Mouse (Mus musculus) fibroblast of lung, adult 2 months (primary cell): ENCODE measurements around the gene E2f4.

ENCODE experiments used
- DNase-seq: peaks from one replicate; pipeline ENCODE4 v3.0.0-alpha.2; 2011; ENCODE audit warnings: low read depth

The E2f4 gene

GRCm38 (mm10) chr8:105297511-105298192 lies at the start of gene E2f4:
E2f4 (plus strand) TSS chr8:105297663.
- peak; percentile 73 for DNase-seq

DNA sequence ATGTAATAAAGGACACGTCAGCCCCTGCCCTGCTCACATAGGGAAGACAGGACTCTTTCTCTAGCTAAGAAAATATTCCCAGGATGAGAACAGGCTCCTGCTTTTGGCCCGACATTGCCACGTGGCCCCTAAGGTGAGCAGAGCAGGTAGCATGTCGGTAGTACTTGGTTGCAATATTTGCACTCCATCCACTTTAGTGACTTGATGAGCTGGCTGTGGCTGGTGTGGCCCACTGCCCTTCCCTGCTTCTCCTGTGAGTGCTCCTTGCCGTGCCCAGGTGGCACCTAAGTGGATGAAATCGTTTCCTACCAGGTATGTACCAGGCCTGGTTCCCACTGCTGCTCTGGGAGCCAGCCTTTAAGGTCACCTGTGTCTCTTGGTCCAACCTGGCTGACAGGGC lies 45.5 kb upstream of the E2f4 start:
- DNase-seq: no peak

GRCm38 (mm10) chr8:105252680-105253537 lies 44.6 kb upstream of the E2f4 start:
- no peak for DNase-seq

- no peak for DNase-seq
These were observed 43.7 kb upstream of the E2f4 start for GRCm38 (mm10) chr8:105253766-105254151.

GRCm38 (mm10) chr8:105254152-105254965 lies 43.1 kb upstream of the E2f4 start:
- DNase-seq: peak; percentile 73

DNA sequence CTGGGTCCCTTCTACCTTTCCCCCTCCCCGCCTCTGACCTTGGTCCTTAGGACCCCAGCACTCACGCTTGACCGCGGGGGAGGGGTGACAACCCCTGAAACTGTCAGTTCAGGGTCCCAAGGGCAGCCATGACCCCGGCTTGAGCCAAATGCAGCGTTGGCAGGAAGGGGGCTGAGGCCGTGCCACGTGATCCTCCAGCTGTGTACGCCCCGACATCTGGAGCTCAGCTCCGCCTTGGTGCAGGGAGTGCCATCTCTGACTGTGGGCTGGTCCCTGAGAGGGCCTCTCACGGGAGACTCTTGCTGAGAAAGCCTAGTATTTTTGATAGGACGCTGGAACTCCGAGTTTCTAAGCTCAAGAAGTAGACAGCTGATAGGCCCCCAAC lies 42.5 kb upstream of the E2f4 start, which contains the start of gene B3gnt9:
Gene B3gnt9 (minus strand): TSS at position 188 of the 385 bp plus-strand sequence.
- peak; percentile 61 for DNase-seq

DNA sequence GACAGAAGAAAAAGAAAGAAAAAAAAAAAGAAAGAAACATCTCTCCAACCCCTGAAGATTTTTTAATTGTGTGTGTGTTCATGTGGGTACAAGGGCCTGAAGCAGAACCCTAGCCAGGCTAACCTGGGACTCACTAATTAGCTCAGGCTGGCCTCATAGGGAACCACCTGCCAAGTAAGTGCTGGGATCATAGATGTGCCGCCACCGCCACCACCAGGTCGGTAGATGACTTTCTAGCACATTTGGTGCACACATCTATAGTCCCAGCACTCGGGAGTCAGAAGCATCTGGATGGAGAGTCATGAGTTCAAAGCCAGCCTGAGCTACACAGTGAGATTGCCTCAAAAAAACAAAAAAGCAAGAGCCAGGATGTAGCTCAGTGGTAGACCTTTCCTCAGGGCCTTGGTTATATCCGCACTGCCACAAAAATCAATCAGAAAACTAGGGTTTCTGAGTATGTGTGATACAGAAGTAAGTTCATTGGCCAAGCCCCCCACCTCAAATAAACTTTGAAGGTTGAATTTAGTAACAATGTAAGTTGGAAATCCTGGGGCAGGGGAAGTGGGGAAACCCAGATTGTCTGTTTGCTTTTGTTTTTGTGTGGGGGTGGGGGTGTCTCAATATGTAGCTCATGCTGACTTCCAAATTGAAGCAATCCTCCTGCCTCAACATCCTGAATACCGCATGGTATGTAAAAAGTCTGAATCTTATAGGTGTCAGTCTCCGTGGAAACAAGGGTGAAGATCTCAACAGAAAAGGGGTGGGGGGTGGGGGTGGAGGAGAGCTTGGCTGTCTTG lies 39.9 kb upstream of the E2f4 start:
- DNase-seq: no peak

DNA sequence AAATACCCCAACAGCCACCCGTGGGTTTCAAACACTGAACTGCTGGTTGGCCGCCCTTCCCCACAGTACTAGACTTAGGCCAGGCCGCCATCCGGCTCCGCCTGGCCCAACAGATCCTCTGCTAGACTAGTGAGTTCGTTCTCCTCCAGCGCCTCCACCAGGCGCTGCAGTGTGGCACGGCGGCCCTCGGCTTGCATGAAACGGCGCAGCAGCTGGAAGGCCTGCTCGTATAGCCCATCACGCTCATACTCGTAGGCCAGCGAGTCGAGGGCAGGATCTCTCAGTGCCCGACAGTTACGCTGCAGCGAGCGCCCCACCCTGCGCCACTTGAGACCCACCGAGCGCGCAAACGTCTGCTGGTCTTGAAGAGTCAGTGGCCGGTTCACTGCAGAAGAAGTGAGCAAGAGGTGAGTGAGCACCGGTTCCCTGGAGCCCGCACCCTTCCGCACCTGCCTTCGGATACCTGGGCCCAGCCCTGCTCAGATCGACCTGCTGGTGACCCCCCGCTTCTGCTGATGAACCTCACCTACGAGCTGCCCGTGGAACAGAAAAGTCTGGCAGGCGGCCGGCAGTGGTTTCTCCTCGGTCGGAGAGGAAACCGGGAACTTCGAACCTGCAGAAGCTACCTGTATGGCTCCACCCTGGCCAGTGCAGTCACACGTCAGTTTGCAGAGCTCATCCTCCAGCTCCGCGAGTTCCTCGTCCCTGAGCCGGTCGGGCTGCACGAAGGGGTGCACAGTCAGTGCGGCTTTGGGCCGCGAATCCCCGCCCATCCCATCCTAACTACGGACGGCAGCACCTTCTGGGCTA lies 38.3 kb upstream of the E2f4 start:
- no peak for DNase-seq

GRCm38 (mm10) chr8:105259721-105260320 lies 37.6 kb upstream of the E2f4 start:
- no peak for DNase-seq

- no peak for DNase-seq
These were observed 36.9 kb upstream of the E2f4 start for GRCm38 (mm10) chr8:105260371-105261099.

DNA sequence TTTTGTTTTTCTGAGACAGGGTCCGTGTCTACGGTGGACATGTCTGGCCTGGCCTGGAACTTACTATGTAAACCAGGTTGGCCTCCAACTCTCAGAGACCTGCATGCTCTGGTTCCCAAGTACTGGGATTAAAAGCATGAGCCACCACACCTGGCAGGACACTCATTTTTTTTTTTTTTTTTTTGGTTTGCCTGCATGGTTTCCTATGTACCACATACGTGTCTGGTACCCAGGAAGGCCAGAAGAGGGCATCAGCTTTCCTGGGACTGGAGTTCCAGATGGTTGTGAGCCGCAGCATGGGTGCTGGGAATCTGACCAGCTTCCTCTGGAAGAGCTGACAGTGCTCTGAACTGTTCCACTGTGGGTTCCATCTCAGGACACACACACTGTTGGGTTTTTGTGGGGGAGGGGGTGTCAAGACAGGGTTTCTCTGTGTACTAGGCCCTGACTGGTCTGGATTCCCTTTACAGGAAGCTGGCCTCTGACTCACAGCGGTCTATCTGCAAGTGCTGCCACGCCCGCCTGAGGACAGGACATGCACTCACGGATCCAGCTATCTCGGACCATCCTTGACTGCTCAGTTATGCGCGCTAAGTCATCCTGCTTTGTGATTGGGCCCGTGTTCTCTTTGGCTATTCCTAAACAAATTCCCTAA lies 36.0 kb upstream of the E2f4 start:
- DNase-seq: no peak

DNA sequence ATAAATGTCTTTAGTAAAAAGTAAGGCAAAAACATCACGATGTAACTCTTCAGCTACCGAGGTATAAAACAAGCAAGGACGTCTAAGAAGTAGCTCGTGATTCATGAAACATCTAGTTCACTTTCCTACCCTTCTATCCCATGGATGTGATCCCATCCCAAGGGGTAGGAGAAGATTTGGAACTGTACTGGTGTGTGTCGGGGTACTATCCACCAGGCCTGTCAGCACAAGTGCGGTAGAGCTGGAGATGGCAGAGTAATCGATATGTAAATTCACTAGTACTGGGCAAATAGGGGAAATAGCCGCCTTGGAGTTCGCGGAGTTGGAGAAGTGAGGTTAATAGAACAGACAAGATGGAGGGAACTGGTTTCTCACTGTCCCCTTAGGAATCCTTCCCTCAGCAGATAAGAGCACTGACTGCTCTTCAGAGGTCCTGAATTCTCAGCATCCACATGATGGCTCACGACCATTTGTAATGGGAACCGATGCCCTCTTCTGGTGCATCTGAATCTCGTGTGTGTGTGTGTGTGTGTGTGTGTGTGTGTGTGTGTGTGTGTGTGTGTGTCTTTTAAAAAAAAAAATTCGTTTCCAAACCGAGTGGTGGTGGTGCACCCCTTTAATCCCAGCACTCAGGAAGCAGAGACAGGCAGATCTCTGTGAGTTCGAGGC lies 34.1 kb upstream of the E2f4 start:
- DNase-seq: no peak

DNA sequence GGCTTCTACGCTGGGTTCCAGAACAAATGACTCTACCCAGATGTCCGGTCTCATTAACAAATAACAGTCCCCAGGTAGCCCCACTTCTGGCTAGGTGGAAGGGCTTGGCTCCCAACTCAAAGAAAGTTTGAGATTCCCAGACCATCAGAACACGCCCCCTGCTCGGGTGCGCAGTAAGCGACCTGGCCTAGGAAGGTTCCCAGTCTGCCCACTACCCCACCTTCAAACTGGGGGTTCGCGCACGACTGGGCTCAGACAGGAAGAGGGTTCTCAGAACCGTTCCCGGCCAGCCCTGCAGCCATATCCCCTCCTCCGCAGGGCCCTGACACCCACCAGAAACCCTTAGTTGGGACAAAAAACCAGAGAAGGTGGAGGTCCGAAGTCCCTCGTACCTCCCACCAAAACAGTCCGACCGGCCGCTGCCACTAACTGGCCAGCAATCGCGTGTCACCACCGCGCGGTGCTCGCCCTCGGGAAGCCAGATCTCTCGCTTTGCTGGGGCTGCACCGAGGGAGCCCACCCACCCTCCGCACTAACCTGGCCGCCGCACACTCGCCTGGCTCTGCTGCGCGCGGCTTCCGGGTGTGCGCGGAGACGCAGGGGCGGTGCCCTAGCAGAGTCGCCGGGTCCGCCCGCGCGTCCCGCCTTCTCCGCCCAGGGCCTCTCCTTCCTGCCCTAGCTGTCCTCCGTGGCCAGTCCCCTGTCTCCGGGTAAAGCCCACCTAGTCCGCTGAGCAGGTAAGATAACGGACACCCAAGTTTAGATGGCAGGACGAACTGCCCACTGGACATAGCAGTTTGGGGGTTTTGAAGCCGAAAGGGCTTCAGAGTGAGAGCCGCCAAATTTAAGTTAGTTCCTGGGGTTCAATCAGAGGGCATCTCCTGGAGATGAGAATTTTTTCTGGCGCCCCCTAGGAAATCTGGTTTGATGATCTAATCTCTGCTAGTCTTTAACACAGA lies 33.2 kb upstream of the E2f4 start, which contains the start of the genes Tradd and Fbxl8:
Gene Tradd (minus strand): TSS at position 586 of the 959 bp plus-strand sequence.
Gene Fbxl8 (plus strand): TSS at position 625 of the 959 bp plus-strand sequence.
- peak; percentile 28 for DNase-seq

DNA sequence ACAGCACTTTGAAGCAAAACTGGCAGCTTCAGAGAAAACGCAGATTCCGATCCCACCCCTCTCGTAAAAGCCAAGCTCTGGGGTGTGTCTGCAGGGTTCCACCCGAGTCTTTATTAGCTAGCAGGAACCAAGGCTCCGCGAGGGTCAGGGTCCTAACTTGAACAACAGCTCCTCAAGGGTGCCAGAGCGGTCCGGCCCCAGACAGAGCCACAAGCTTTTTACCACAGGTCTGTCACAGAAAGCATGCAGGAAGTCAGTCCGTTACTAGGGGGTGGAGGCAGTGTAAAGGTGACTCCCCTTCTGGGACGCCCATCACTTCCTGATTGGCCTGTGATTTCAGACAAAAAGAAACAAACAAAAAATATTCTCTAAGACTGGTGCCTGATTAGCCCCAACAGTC lies 32.3 kb upstream of the E2f4 start:
- no peak for DNase-seq

GRCm38 (mm10) chr8:105266775-105267174 lies 30.7 kb upstream of the E2f4 start:
- DNase-seq: no peak

GRCm38 (mm10) chr8:105268342-105269074 lies 29.0 kb upstream of the E2f4 start:
- DNase-seq: no peak

DNA sequence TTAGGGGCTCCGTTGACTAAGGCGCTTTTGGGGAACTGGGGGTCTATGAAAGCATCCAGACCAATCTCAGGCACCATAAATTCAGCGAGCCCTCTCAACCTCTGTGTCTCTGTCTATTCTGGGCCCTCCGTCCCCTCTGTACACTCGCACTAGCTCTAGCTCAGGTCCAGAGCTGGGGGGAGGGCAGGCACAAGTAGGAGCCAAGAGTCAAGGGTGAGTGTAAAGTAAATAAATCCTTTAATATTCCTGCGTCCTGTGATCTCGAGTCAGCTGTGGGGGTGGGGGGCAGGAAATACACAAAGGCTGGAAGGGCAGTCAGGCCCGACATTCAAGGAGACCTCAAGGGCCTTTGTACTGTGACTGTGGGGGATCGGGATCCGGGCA lies 28.4 kb upstream of the E2f4 start:
- no peak for DNase-seq
